Mouse (Mus musculus) cerebellum, adult 2 months (tissue): Measurements from ENCODE around the gene Atxn2l. TPM values are rescaled to one million over a fixed set of nuclear protein-coding genes. Genes with fewer than 3 reads are reported as not detected.

Source experiments
- DNase-seq, 2 experiments: peaks; one replicate each; pipeline ENCODE4 v3.0.0; 2021
- H3K27ac ChIP-seq: fragments of 200-500 bp; 2 replicates; pipeline ENCODE4 v1.5.1; 2012; ENCODE audit warnings: low read length, control low read depth, inconsistent platforms; ENCODE audit not compliant: insufficient read depth
- H3K27me3 ChIP-seq: fragments of 200-500 bp; 2 replicates; pipeline ENCODE4 v1.6.1; 2012; ENCODE audit warnings: inconsistent platforms, mild to moderate bottlenecking, low read length, moderate library complexity; ENCODE audit not compliant: control insufficient read depth, insufficient read depth
- H3K4me1 ChIP-seq: fragments of 200-500 bp; 2 replicates; pipeline ENCODE4 v1.6.1; 2011; ENCODE audit warnings: low read length; ENCODE audit not compliant: control insufficient read depth, insufficient read depth
- H3K4me3 ChIP-seq: fragments of 200-500 bp; replicated peaks from 2 replicates; pipeline ENCODE3; 2011; ENCODE audit warnings: mild to moderate bottlenecking, low read depth, low read length, control low read depth; ENCODE audit not compliant: insufficient read depth
- CTCF ChIP-seq: fragments of 200-500 bp; IDR thresholded peaks from 2 replicates; pipeline ENCODE4 v1.5.1; 2011; ENCODE audit warnings: low read depth, mild to moderate bottlenecking, control low read depth, low read length, moderate library complexity, borderline replicate concordance; ENCODE audit not compliant: insufficient read depth
- POLR2A ChIP-seq: fragments of 200-500 bp; IDR thresholded peaks from 2 replicates; pipeline ENCODE4 v1.6.1; 2011; ENCODE audit warnings: low read length, control low read depth, borderline replicate concordance; ENCODE audit not compliant: insufficient read depth
- WGBS: fragments of 180-500 bp; shearing (Covaris S2); methylation state at CpG from one replicate; pipeline ENCODE4 v1.1.7; 2018; 5-methylcytosine and 5-hydroxymethylcytosine counted together
- polyA plus RNA-seq: library from polyadenylated mRNA; depleted of rRNA; stranded (reverse); fragments of >200 nt; gene quantifications from 2 replicates; pipeline ENCODE4 v1.2.3, GENCODE M21; 2012

Atxn2l gene
- polyA plus RNA-seq, 1 experiment = 139 TPM

GRCm38 (mm10) chr7:126472306-126472705 is 30.9 kb downstream of the Atxn2l start:
- TF ChIP-seq POLR2A (no peak), CTCF (no peak)
- 74% methylated on average over 13 of the region's 13 CpGs for WGBS
- no peak overlapping the region for H3K27ac ChIP-seq
- H3K4me1 ChIP-seq = no peaks in the 10 kb centered on the region; the same call in none of the 2 replicates
- no peak for DNase-seq
- H3K27me3 ChIP-seq = no peaks in the 10 kb centered on the region
- H3K4me3 ChIP-seq = no peak overlapping the region

GRCm38 (mm10) chr7:126471853-126472252 is 31.4 kb downstream of the Atxn2l start:
- H3K27ac ChIP-seq = no peak overlapping the region
- H3K4me1 ChIP-seq = no peaks in the 10 kb centered on the region; the same call in none of the 2 replicates
- no peak overlapping the region for H3K4me3 ChIP-seq
- no peak for TF ChIP-seq POLR2A
- no peak for TF ChIP-seq CTCF
- no peaks in the 10 kb centered on the region for H3K27me3 ChIP-seq
- DNase-seq = no peak
- 90% methylated on average over 4 of the region's 4 CpGs for WGBS

- DNase-seq = no peak
- Histone ChIP-seq H3K27ac (no peak overlapping the region), H3K4me3 (no peak overlapping the region), H3K27me3 (no peaks in the 10 kb centered on the region), H3K4me1 (no peaks in the 10 kb centered on the region; the same call in none of the 2 replicates)
- TF ChIP-seq CTCF (no peak), POLR2A (no peak)
- 94% methylated on average over 5 of the region's 5 CpGs for WGBS
These were observed 31.9 kb downstream of the Atxn2l start for GRCm38 (mm10) chr7:126471361-126471760.

GRCm38 (mm10) chr7:126470077-126470476 is 33.2 kb downstream of the Atxn2l start:
- TF ChIP-seq CTCF (no peak), POLR2A (no peak)
- no peak overlapping the region for H3K4me3 ChIP-seq
- no peak overlapping the region for H3K27ac ChIP-seq
- H3K27me3 ChIP-seq = no peaks in the 10 kb centered on the region
- no peaks in the 10 kb centered on the region; the same call in 1 of the 2 replicates for H3K4me1 ChIP-seq
- no peak for DNase-seq
- 85% methylated on average over 6 of the region's 6 CpGs for WGBS

- no peaks in the 10 kb centered on the region; the same call in 1 of the 2 replicates for H3K27me3 ChIP-seq
- WGBS = 87% methylated on average over 18 of the region's 18 CpGs
- DNase-seq = no peak
- no peak overlapping the region for H3K4me3 ChIP-seq
- H3K27ac ChIP-seq = no peak overlapping the region
- no peaks in the 10 kb centered on the region; the same call in 1 of the 2 replicates for H3K4me1 ChIP-seq
- TF ChIP-seq POLR2A (no peak), CTCF (no peak)
These were observed 35.2 kb downstream of the Atxn2l start for GRCm38 (mm10) chr7:126467834-126468627.

- WGBS = 54% methylated on average over 5 of the region's 5 CpGs
- no peak overlapping the region for H3K4me3 ChIP-seq
- TF ChIP-seq POLR2A = no peak
- peak; percentile 49 for TF ChIP-seq CTCF
- H3K27ac ChIP-seq = no peak overlapping the region
- DNase-seq = peak in 1 of 2 experiments; percentile 35
- H3K27me3 ChIP-seq = no peaks in the 10 kb centered on the region; the same call in 1 of the 2 replicates
- H3K4me1 ChIP-seq = no peaks in the 10 kb centered on the region; the same call in 1 of the 2 replicates
These were observed 36.0 kb downstream of the Atxn2l start for GRCm38 (mm10) chr7:126467271-126467670.

GRCm38 (mm10) chr7:126466707-126467106 is 36.5 kb downstream of the Atxn2l start:
- H3K4me3 ChIP-seq = no peak overlapping the region
- TF ChIP-seq CTCF (no peak), POLR2A (no peak)
- H3K27ac ChIP-seq = no peak overlapping the region
- H3K27me3 ChIP-seq = no peaks in the 10 kb centered on the region; the same call in 1 of the 2 replicates
- 70% methylated on average over 5 of the region's 5 CpGs for WGBS
- no peaks in the 10 kb centered on the region; the same call in 1 of the 2 replicates for H3K4me1 ChIP-seq
- no peak for DNase-seq

GRCm38 (mm10) chr7:126466116-126466515 is 37.1 kb downstream of the Atxn2l start:
- WGBS = 69% methylated on average over 9 of the region's 9 CpGs
- H3K27me3 ChIP-seq = no peaks in the 10 kb centered on the region; the same call in 1 of the 2 replicates
- DNase-seq = no peak
- H3K27ac ChIP-seq = no peak overlapping the region
- no peak for TF ChIP-seq CTCF
- TF ChIP-seq POLR2A = no peak
- no peak overlapping the region for H3K4me3 ChIP-seq
- H3K4me1 ChIP-seq = no peaks in the 10 kb centered on the region
